Mouse (Mus musculus): ENCODE measurements around the gene Aimp2. TPM values are rescaled to one million over a fixed set of nuclear protein-coding genes. Genes with fewer than 3 reads are reported as not detected.

Gene Aimp2
- polyA plus RNA-seq, 1 experiment from 2014 or later, result 91.5 TPM

- no peak overlapping the region for H3K4me3 ChIP-seq (ENCODE audit: low read length)
- no peak overlapping the region for H3K9ac ChIP-seq (ENCODE audit: low read length)
- H3K36me3 ChIP-seq (ENCODE audit: control insufficient read depth, insufficient read depth), result peaks cover 21% of the 10 kb centered on the region
- no peak overlapping the region for H3K27ac ChIP-seq (ENCODE audit: low read length)
- no peaks in the 10 kb centered on the region for H3K9me3 ChIP-seq (replicated peaks; ENCODE audit: control insufficient read depth, low read length)
- H3K4me1 ChIP-seq (ENCODE audit: control insufficient read depth, insufficient read depth, low read length), result no peaks in the 10 kb centered on the region; the same call in 1 of the 2 replicates
- WGBS, result 94% methylated on average over 9 of the region's 9 CpGs
- ATAC-seq (replicated peaks; ENCODE audit: extremely low read depth, insufficient read depth, low FRiP score), result no peak
- H3K27me3 ChIP-seq (ENCODE audit: control insufficient read depth, insufficient read depth, low read length), result no peaks in the 10 kb centered on the region
- H3K4me2 ChIP-seq (ENCODE audit: low read depth, low read length), result no peak overlapping the region
Observed at GRCm38 (mm10) chr5:143916221-143916620, 6.6 kb upstream of the Aimp2 start.

DNA sequence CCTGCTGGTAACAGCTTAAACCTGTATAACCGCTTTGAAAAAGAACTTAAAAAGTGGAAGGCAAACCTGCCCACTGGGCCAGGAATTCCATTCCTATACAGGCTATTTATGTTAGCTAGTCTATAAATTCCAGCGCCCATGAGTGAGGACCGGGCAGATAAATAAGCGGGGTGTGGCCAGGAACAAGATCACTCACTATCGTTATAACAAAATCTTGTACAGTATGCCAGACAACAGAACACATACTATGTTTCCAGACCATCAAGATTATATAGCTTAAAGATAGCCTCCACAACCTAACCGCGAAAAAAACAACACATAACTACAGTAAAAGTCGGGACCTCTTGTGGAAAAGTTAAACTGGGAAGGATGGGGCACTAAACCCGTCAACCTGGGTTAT, 721 bp downstream of the Aimp2 start:
- 3% methylated on average over 9 of the region's 9 CpGs for WGBS

GRCm38 (mm10) chr5:143906429-143906828, 3.2 kb downstream of the Aimp2 start:
- Histone ChIP-seq H3K9me3 (replicated peaks; ENCODE audit: control insufficient read depth, low read length) (no peaks in the 10 kb centered on the region), H3K9ac (ENCODE audit: low read length) (no peak overlapping the region), H3K36me3 (ENCODE audit: control insufficient read depth, insufficient read depth) (peaks cover 37% of the 10 kb centered on the region), H3K4me1 (ENCODE audit: control insufficient read depth, insufficient read depth, low read length) (peaks cover 32% of the 10 kb centered on the region), H3K4me2 (ENCODE audit: low read depth, low read length) (no peak overlapping the region), H3K4me3 (ENCODE audit: low read length) (no peak overlapping the region), H3K27me3 (ENCODE audit: control insufficient read depth, insufficient read depth, low read length) (no peaks in the 10 kb centered on the region), H3K27ac (ENCODE audit: low read length) (0 out of 2 replicates have a peak overlapping the region, but pooled peaks have one; percentile 18)
- WGBS, result 80% methylated on average over 8 of the region's 8 CpGs
- ATAC-seq (replicated peaks; ENCODE audit: extremely low read depth, insufficient read depth, low FRiP score), result no peak

More for the DNA sequence above, 721 bp downstream of the Aimp2 start:
- peaks cover 32% of the 10 kb centered on the region for H3K4me1 ChIP-seq (ENCODE audit: control insufficient read depth, insufficient read depth, low read length)
- ATAC-seq (replicated peaks; ENCODE audit: extremely low read depth, insufficient read depth, low FRiP score), result no peak
- peaks cover 20% of the 10 kb centered on the region for H3K36me3 ChIP-seq (ENCODE audit: control insufficient read depth, insufficient read depth)
- H3K4me3 ChIP-seq (ENCODE audit: low read length), result peak overlapping the region; percentile 70
- no peaks in the 10 kb centered on the region for H3K27me3 ChIP-seq (ENCODE audit: control insufficient read depth, insufficient read depth, low read length)
- peak overlapping the region; percentile 66 for H3K4me2 ChIP-seq (ENCODE audit: low read depth, low read length)
- H3K9me3 ChIP-seq (replicated peaks; ENCODE audit: control insufficient read depth, low read length), result no peaks in the 10 kb centered on the region
- peak overlapping the region; percentile 94 for H3K27ac ChIP-seq (ENCODE audit: low read length)
- peak overlapping the region; percentile 74 for H3K9ac ChIP-seq (ENCODE audit: low read length)

DNA sequence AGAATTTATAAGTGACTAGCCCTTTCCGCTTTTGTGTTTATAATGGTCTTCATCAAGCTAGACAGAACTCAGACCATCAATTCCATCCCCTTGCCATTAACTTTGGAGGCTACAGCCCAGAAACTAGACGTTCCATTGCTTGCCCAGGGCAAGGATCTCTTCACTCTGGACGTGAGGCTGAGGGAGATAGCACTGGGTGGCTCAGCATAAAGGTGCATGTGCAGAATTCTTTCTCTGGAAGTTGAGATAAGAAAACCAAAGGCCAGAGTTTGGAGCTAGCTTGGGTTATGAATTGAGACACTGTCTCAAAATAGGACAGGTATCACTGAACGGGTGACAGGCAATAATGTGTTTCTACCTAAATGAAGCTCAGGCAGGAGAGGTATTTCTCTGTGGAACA, 5.8 kb downstream of the Aimp2 start:
- Histone ChIP-seq H3K4me1 (ENCODE audit: control insufficient read depth, insufficient read depth, low read length) (peaks cover 22% of the 10 kb centered on the region), H3K4me3 (ENCODE audit: low read length) (no peak overlapping the region), H3K36me3 (ENCODE audit: control insufficient read depth, insufficient read depth) (peaks cover 46% of the 10 kb centered on the region), H3K27ac (ENCODE audit: low read length) (no peak overlapping the region), H3K9me3 (replicated peaks; ENCODE audit: control insufficient read depth, low read length) (no peaks in the 10 kb centered on the region), H3K9ac (ENCODE audit: low read length) (no peak overlapping the region), H3K27me3 (ENCODE audit: control insufficient read depth, insufficient read depth, low read length) (no peaks in the 10 kb centered on the region), H3K4me2 (ENCODE audit: low read depth, low read length) (no peak overlapping the region)
- WGBS, result 60% methylated on average over 4 of the region's 4 CpGs
- no peak for ATAC-seq (replicated peaks; ENCODE audit: extremely low read depth, insufficient read depth, low FRiP score)

DNA sequence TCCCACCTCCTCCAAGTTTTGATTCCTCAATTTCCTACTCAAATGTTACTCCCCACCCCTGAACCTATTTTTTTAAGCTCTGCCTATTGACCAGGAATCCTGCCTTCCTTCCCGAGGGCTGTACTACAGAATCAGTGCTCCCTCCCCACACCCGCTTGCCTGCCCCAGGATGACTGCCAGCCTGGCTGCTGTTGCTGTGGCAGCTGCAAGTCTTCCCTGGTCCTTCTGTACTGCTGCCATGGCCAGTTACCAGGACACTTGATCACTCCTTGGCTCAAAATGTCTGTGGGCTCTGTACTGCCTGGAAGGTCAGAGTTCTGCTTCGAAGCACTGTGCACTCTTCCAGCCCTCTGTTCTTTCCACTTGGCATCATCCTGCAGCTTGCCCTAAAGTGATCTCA, 7.5 kb downstream of the Aimp2 start:
- no peak overlapping the region for H3K4me2 ChIP-seq (ENCODE audit: low read depth, low read length)
- H3K4me1 ChIP-seq (ENCODE audit: control insufficient read depth, insufficient read depth, low read length), result peaks cover 6% of the 10 kb centered on the region
- WGBS, result 80% methylated on average over 3 of the region's 3 CpGs
- no peak overlapping the region for H3K4me3 ChIP-seq (ENCODE audit: low read length)
- H3K27me3 ChIP-seq (ENCODE audit: control insufficient read depth, insufficient read depth, low read length), result no peaks in the 10 kb centered on the region
- peaks cover 54% of the 10 kb centered on the region for H3K36me3 ChIP-seq (ENCODE audit: control insufficient read depth, insufficient read depth)
- no peak overlapping the region for H3K9ac ChIP-seq (ENCODE audit: low read length)
- H3K27ac ChIP-seq (ENCODE audit: low read length), result no peak overlapping the region
- ATAC-seq (replicated peaks; ENCODE audit: extremely low read depth, insufficient read depth, low FRiP score), result no peak
- no peaks in the 10 kb centered on the region for H3K9me3 ChIP-seq (replicated peaks; ENCODE audit: control insufficient read depth, low read length)

GRCm38 (mm10) chr5:143897635-143898330, 11.9 kb downstream of the Aimp2 start, which contains the start of gene Ankrd61:
TSS of gene Ankrd61 (minus strand) at chr5:143897685.
- H3K27ac ChIP-seq (ENCODE audit: low read length), result no peak within 1 kb of the TSS
- no peak within 1 kb of the TSS for H3K4me3 ChIP-seq (ENCODE audit: low read length)
- ATAC-seq (replicated peaks; ENCODE audit: extremely low read depth, insufficient read depth, low FRiP score), result no peak
- no peak within 1 kb of the TSS for H3K4me2 ChIP-seq (ENCODE audit: low read depth, low read length)
- no peaks in the 10 kb centered on the region for H3K9me3 ChIP-seq (replicated peaks; ENCODE audit: control insufficient read depth, low read length)
- peaks cover 36% of the 10 kb centered on the region for H3K36me3 ChIP-seq (ENCODE audit: control insufficient read depth, insufficient read depth)
- H3K27me3 ChIP-seq (ENCODE audit: control insufficient read depth, insufficient read depth, low read length), result no peaks in the 10 kb centered on the region
- WGBS, result 85% methylated on average over 14 of the region's 14 CpGs
- H3K9ac ChIP-seq (ENCODE audit: low read length), result no peak within 1 kb of the TSS
- H3K4me1 ChIP-seq (ENCODE audit: control insufficient read depth, insufficient read depth, low read length), result no peaks in the 10 kb centered on the region

- 65% methylated on average over 5 of the region's 5 CpGs for WGBS
- H3K9me3 ChIP-seq (replicated peaks; ENCODE audit: control insufficient read depth, low read length), result no peaks in the 10 kb centered on the region
Observed at GRCm38 (mm10) chr5:143893396-143893795, 16.3 kb downstream of the Aimp2 start.

GRCm38 (mm10) chr5:143892255-143892886, 17.3 kb downstream of the Aimp2 start:
- Histone ChIP-seq H3K4me1 (ENCODE audit: control insufficient read depth, insufficient read depth, low read length) (peaks cover 4% of the 10 kb centered on the region; the same call in 1 of the 2 replicates), H3K27ac (ENCODE audit: low read length) (no peak overlapping the region), H3K9ac (ENCODE audit: low read length) (no peak overlapping the region), H3K9me3 (replicated peaks; ENCODE audit: control insufficient read depth, low read length) (no peaks in the 10 kb centered on the region), H3K27me3 (ENCODE audit: control insufficient read depth, insufficient read depth, low read length) (no peaks in the 10 kb centered on the region), H3K4me2 (ENCODE audit: low read depth, low read length) (no peak overlapping the region), H3K4me3 (ENCODE audit: low read length) (no peak overlapping the region), H3K36me3 (ENCODE audit: control insufficient read depth, insufficient read depth) (peaks cover 18% of the 10 kb centered on the region)
- 51% methylated on average over 9 of the region's 9 CpGs for WGBS
- no peak; the same call in 1 of the 2 replicates for ATAC-seq (replicated peaks; ENCODE audit: extremely low read depth, insufficient read depth, low FRiP score)

More at GRCm38 (mm10) chr5:143893396-143893795, 16.3 kb downstream of the Aimp2 start:
- Histone ChIP-seq H3K4me3 (ENCODE audit: low read length) (no peak overlapping the region), H3K27me3 (ENCODE audit: control insufficient read depth, insufficient read depth, low read length) (no peaks in the 10 kb centered on the region), H3K36me3 (ENCODE audit: control insufficient read depth, insufficient read depth) (peaks cover 25% of the 10 kb centered on the region), H3K9ac (ENCODE audit: low read length) (no peak overlapping the region), H3K4me1 (ENCODE audit: control insufficient read depth, insufficient read depth, low read length) (peaks cover 4% of the 10 kb centered on the region; the same call in 1 of the 2 replicates), H3K27ac (ENCODE audit: low read length) (no peak overlapping the region), H3K4me2 (ENCODE audit: low read depth, low read length) (no peak overlapping the region)
- ATAC-seq (replicated peaks; ENCODE audit: extremely low read depth, insufficient read depth, low FRiP score), result no peak

DNA sequence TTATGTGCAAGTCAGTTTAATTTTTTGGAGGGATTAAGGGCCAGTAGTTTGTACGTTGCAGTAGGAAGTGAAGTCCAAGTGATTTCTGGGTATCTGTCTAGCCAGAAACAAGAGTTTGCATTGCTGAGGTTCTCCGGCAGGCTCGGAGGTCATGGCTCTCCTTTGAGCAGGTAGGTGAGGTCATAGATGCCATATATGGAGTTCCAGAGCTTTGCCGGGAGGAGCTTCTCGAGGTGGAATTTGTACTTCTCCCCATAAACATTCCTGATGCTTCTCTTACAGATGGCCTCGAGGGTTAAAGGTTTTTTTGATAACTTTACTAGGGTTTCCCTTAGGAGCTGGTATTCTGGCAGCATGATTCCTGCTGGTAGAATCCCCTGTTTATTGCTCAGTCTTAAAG, 18.9 kb downstream of the Aimp2 start:
- peaks cover 5% of the 10 kb centered on the region for H3K9me3 ChIP-seq (replicated peaks; ENCODE audit: control insufficient read depth, low read length)
- H3K9ac ChIP-seq (ENCODE audit: low read length), result no peak overlapping the region
- no peak overlapping the region for H3K4me3 ChIP-seq (ENCODE audit: low read length)
- no peaks in the 10 kb centered on the region for H3K27me3 ChIP-seq (ENCODE audit: control insufficient read depth, insufficient read depth, low read length)
- no peak overlapping the region for H3K4me2 ChIP-seq (ENCODE audit: low read depth, low read length)
- no peak overlapping the region for H3K27ac ChIP-seq (ENCODE audit: low read length)
- WGBS, result 60% methylated on average over 6 of the region's 6 CpGs
- peaks cover 28% of the 10 kb centered on the region for H3K36me3 ChIP-seq (ENCODE audit: control insufficient read depth, insufficient read depth)
- no peak for ATAC-seq (replicated peaks; ENCODE audit: extremely low read depth, insufficient read depth, low FRiP score)
- H3K4me1 ChIP-seq (ENCODE audit: control insufficient read depth, insufficient read depth, low read length), result peaks cover 4% of the 10 kb centered on the region; the same call in 1 of the 2 replicates

Data from heart, embryonic 16.5 days (tissue).